Mouse (Mus musculus): ENCODE measurements around the gene Vmn2r3. TPM values are rescaled to one million over a fixed set of nuclear protein-coding genes. Genes with fewer than 3 reads are reported as not detected.

Gene Vmn2r3
- polyA plus RNA-seq (2014; fragmentation: Illumina TruSeq; extraction: RNeasy Lipid Tissue Mini Kit (QIAGEN cat#74804); ENCODE audit: low read depth, low replicate concordance): not detected

DNA sequence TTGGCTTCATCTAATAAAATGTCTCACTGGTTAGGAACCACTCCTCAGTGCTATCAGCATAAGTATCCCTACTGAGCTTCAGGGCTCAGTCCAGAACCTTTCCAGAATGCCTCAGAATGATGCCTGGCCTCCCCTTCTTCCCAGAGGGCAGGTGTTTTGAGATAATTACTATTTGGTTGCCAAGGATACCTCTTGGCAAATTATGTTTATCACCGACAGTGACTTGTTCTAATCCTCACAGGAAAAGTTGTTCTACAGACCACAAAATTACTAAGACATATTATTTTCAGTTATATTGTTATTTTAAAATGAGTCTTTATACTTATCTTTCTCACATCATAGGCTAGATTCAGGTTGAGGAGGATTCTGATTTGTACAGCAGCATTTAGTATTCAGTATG is at the start of gene Vmn2r3:
Gene Vmn2r3 (minus strand): TSS at position 101 of the 400 bp plus-strand sequence.

Other genes with a start within 250 kb of the Vmn2r3 start
- 0.06 TPM for gene Vmn2r1, start 208.2 kb downstream of the Vmn2r3 start, polyA plus RNA-seq (2014; fragmentation: Illumina TruSeq; extraction: RNeasy Lipid Tissue Mini Kit (QIAGEN cat#74804); ENCODE audit: low read depth, low replicate concordance)
- gene Vmn2r2, start 147.8 kb downstream of the Vmn2r3 start, polyA plus RNA-seq (2014; fragmentation: Illumina TruSeq; extraction: RNeasy Lipid Tissue Mini Kit (QIAGEN cat#74804); ENCODE audit: low read depth, low replicate concordance): not detected
- gene Vmn2r4, start 125.7 kb upstream of the Vmn2r3 start, polyA plus RNA-seq (2014; fragmentation: Illumina TruSeq; extraction: RNeasy Lipid Tissue Mini Kit (QIAGEN cat#74804); ENCODE audit: low read depth, low replicate concordance): not detected
- not detected for gene Vmn2r5, start 220.1 kb upstream of the Vmn2r3 start, polyA plus RNA-seq (2014; fragmentation: Illumina TruSeq; extraction: RNeasy Lipid Tissue Mini Kit (QIAGEN cat#74804); ENCODE audit: low read depth, low replicate concordance)

Measured in sigmoid colon, adult 10 weeks (tissue).